Mouse (Mus musculus): ENCODE data around the gene BC107364. TPM values are rescaled to one million over a fixed set of nuclear protein-coding genes. Genes with fewer than 3 reads are reported as not detected.
"Not testable (repeated sequence)": the region's sequence is repeated elsewhere in the genome, so short reads cannot be mapped to it uniquely, and the experiment has no call there.

The BC107364 gene
- polyA plus RNA-seq (2012; rRNA removed): 0.15 and 0.29 TPM in 2 replicates

DNA sequence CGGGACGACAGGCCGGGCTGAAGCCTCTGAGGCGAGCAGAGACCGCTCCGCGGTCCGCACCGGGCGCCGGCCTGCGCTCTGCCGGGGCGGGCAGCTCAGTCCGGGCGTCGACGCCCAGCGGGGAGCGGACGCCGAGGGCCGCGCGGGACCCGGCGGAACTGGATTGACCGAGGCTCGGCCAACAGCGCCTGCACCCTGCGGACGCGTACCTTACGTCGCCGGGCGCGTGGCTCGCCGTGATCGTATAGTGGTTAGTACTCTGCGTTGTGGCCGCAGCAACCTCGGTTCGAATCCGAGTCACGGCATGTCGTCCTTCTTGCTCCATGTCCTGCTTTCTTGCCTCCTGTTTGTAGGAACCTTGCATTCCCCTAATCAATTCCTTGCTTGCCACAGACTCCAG, at the start of gene BC107364:
Gene BC107364, minus strand, starts transcription at position 45 of the 400 bp plus-strand sequence.
- not testable (repeated sequence) for DNase-seq (ENCODE audit: low spot score)

DNA sequence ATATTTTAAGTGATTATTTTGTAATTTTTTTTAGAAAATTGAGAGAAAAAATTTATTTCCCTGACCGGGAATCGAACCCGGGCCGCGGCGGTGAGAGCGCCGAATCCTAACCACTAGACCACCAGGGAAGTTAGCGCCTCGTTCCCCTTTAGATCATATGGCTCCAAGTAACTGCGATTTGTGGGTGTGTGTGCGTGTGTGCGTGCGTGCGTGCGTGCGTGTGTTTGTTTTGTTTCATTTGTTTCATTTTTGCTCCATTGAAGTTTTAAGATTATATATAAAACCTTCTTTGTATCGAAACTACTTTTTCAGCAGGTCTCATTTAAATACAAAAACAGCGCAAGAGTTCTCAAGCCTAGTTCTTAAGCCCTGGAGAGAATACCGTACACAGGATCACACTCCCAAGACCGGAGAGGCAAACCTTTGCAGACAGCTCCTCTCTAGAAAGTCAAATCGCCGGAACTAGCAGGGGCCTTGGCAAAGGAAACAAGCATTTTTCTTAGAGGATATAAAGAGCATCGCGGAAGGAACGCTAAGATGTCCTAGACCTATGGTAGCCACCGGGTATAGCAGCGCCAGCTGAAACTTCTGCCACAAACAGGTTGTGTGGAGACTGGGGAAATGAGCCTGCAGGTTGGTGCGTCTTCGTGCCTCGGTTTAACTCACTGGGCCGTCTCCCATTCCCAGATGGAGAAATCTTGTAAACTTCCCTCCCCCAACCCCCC, 49.4 kb upstream of the BC107364 start:
- peak; percentile 85 for DNase-seq (ENCODE audit: low spot score)

DNA sequence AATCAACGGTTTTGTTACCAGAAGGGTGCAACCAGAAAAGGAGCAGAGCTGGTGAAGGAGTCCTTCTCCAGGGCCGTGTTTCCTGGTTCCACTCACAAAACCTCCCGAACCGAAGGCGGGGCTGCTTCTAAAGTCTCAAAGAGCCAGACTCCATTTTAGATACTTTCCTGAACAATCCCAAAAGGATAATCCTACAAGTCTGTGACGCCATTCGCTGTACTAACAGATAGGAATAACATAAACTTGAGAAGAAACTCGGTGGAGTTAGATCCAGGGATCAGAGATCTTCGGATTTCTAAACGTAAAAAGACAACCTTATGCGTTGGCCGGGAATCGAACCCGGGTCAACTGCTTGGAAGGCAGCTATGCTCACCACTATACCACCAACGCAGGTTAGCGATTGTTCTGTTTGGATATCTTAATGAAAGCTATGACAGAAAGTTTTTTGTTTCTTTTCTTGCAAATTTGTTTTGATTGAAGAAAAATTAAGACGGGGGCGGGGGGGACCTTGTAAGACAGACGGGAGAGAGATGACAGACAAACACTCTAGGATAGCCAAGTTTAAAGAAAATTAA, 48.7 kb upstream of the BC107364 start:
- DNase-seq (ENCODE audit: low spot score): peak; percentile 69

DNA sequence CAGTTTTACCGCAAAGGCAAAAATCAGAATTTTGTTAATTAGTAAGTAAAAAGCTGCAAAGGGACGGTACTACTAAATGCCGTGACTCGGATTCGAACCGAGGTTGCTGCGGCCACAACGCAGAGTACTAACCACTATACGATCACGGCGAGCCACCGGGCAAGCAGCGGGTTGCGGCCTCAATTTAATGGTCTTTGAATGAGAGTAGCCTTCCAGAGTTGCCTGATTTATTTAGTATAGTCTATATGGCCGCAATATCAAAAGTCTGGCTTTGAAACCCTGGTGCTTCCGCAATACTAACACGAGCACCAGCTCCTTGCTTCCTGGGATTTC, 48.1 kb upstream of the BC107364 start:
- DNase-seq (ENCODE audit: low spot score): peak; percentile 82

DNA sequence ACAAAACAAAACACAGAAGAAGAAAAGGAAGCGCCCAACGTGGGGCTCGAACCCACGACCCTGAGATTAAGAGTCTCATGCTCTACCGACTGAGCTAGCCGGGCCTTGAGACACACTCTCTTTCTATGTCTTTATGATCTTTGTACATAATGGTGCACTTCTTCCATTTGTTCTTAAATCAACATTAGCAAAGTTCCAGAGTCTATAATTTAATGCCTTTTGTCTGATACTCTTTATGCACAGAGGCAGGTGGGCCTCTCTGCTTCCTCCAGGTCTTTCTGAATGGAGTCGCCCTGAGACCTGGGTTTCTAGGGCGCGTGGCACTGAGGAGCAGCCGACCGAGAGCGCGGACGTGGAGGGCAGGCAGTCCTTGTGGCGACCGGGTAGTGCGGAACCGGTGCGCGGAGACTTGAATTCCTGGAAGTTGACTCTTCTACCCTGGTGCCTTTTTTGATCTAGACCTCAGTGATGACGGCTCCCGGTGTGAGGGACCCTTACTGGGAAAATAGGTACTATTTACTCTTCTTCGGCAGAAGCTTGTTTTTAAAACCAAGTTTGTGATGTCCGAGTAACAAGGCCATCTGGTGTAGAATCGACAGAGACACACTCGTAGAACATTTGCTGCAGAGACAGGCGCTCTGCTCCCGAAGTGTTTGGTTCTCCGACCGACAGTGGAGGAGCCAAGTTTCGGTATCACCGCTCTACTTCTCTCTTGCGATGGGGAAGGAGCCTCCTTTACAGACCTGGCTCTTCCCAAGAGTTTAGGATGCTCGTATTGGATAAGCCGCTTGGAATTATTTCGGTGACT, 47.6 kb upstream of the BC107364 start:
- DNase-seq (ENCODE audit: low spot score): peak; percentile 70

DNA sequence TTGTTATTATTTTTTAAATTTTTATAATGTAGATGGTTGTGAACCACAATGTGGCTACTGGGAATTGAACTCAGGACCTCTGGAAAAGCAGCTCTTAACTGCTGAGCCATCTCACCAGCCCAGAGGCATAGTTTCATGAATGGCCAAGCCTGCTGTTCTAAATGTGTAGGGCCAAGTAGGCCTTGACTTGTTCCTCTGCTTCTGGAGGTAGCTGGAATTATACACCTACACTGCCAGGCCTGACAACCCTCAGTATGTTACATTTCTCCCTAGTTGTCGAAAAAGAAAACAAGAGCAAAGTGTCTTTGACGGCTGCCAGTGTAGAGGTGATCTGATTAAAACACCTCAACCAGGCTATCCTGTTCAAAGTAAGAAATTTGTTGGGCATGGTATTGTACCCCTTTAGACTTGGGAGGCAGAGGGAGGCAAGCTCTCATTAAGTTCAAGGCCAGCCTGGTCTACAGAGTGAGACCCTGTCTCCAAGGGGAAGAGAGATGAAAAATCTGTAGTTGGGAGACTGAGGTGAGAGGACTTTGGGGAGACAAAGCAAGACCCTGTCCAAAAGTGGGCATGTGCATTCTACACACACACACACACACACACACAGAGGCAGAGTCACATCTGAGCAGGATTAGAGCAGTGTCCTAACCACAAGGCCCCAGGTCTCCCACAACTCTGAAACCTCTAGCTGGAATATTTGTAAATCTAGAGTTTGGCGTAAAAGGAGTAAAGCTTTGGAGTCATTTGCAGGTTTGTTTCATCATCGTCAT, 46.6 kb upstream of the BC107364 start:
- DNase-seq (ENCODE audit: low spot score): no peak

DNA sequence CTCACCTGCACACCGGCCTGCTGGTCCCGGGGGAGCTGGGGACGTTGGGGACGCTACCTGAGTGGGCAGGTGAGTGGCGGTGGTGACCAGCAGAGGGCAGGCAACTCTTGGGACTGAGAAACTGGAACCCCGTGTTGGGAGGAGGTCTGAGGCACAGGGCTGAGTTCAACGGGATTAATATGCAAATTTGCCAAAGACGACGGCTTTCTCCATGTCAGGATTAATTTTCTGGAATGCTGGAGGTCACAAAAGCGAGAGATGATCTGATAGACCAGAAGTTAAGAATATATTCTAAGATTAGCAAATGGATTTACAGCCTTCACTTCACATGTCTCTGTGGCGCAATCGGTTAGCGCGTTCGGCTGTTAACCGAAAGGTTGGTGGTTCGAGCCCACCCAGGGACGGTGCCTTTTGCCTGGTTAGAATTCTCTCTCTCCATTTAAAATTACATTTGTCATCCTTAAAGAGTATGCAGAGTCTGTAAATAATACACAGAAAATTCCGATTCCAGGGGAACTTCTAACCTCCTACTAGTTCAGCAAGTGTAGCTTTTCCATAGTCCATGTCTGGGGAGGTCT, 45.4 kb upstream of the BC107364 start:
- DNase-seq (ENCODE audit: low spot score): peak; percentile 61

DNA sequence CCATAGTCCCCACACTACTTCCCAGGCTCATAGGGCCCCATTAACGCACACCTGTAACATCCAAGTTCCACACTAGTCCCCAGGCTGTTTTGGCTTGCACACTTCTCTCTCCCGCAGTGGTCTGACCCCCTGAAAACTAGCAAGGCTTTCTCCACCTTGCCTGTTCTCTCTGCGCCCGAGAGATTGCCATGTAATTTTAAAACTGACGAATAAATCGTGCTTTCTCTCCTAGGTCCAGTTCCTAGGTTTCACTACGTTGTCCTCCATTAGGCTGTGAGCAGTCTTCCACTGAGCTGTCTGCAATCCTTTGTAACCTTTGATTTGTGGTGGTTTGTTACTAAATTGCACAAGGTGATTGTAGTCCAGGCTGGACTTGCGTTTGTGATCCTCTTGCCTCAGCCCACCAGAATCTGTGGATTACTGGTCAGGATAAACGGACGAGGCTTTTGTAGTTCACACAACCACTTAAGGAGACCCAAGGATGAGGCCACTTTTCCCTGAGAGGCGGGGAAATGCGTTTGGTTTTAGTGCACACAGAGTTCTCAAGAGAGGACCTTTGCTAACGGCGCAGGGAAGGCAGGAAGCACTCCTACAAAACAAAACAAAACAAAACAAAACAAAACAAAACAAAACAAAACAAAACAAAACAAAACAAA, 44.6 kb upstream of the BC107364 start:
- DNase-seq (ENCODE audit: low spot score): not testable (repeated sequence)

DNA sequence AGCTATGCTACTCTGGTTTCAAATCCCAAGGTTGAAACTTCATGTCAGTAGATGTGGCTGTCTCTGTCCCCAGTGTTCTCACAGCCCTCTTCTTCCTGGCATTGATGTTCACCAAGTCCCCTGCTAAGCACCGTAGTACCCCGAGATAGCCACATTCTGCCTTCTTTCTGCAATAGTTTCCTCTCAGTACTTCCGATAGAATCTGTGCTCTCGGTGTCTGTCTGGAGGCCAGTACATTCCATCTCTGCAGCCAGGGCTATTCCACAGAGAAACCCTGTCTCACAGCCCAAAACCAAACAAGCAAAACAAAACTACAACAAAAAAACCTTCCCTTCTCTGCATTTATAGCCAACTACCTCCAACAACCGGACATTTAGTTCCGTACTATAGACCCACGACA, 44.1 kb upstream of the BC107364 start:
- DNase-seq (ENCODE audit: low spot score): no peak

DNA sequence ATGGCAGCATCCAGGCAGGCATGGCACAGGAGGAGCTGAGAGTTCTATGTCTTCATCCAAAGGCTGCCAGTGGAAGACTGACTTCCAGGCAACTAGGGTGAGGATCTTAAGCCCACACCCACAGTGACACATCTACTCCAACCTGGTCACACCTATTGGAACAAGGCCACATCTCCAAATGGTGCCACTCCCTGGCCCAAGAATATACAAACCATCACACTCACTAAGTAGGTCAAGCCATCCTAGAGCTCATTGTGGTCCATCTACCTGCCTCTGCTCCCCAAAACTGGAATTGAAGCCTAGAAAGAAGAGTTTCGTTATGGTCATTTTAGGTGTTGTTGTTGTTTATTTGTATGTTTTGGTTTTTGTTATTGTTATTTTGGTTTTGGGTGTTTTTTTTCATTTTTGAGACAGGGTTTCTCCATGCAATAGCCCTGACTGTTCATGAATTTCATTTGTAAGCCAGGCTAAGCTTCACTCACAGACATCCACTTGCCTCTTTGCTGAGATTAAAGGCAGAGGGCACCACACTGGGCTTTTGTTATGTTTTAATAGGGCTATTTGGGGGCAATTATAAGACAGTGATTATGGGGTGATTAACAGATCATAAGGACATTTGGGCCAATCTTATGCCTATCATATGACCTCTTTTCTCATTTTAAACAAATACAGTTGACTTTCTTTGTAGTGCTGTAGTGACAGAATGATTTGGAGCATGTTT, 43.5 kb upstream of the BC107364 start:
- no peak for DNase-seq (ENCODE audit: low spot score)

DNA sequence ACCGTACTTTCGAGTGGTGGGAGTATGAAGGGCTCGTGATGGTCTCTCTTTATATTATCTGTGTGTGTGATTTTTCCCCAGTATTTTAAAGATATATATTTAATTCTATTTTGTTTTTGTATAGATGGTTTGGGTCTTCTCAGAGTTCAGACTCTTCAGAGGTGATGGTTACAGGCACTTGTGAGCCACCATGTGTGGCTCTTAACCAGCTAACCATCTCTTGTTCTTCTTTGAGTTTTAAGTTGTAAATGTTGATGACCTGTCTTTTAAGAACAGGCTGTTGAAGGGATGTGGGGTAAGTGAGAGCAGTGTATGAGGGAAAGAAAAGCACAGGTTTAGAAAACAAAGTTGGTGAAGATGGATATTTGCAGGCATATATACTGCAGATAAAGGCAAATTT, 42.8 kb upstream of the BC107364 start:
- no peak for DNase-seq (ENCODE audit: low spot score)

DNA sequence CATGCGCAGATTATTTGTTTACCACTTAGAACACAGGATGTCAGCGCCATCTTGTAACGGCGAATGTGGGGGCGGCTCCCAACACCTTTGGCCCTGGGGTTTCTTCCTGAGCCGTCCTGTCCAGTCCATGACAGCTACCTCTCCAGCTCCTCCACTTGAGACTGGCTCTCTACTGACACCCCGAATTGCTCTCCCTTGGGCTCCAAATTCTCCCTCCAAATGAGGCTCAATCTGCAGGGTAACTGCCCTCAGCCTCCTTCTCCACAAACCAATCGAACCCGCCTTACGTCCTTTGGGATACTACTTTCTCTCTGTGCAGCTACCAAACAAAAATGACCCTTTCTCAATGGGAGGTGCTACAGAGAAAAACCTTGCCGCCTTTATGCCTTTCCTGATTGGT, 42.4 kb upstream of the BC107364 start:
- not testable (repeated sequence) for DNase-seq (ENCODE audit: low spot score)

DNA sequence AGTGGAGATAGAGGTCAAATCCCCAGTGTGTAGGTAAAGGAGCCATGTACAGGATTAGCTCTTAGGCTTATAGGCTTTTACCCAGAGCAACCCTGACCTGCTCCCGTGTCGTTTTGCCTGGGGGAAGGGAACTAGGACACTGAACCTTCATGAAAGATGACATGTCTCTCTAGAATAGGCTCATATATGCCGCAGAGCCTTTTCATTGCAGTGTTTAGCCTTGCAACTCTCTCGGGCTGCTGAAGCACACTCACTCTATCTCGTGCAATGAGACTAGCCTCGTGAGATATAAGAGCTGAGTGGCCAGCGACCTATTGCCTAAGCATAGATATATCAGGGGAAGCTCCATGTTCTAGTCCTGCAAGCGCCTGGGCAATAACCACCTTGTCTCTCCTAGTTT, 37.5 kb upstream of the BC107364 start:
- DNase-seq (ENCODE audit: low spot score): not testable (repeated sequence)

DNA sequence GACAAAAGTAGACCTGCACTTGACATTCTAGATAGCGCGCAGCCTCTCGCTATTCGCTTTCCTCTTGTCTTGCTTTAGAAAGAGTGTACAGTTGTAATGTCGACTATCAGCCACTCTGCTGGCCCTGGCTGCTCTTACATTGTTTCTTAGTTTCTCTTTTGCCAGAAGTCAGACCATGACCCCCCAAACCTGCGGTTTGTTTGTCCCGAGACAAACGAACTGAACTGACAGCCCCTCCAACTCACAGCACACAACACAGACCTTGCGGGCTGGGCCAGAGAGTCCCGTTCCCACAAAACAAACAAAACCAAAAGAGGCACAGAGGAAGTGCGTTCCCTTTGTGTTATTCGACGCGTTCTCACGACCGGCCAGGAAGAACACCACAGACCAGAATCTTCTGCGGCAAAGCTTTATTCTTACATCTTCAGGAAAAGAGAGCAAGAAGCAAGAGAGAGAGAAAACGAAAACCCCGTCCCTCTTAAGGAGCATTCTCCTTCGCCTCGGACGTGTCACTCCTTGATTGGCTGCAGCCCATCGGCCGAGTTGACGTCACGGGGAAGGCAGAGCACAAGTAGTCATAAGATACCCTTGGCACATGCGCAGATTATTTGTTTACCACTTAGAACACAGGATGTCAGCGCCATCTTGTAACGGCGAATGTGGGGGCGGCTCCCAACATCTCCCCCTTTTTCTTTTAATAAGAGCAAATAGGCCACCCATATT, 37.0 kb upstream of the BC107364 start:
- DNase-seq (ENCODE audit: low spot score): not testable (repeated sequence)

DNA sequence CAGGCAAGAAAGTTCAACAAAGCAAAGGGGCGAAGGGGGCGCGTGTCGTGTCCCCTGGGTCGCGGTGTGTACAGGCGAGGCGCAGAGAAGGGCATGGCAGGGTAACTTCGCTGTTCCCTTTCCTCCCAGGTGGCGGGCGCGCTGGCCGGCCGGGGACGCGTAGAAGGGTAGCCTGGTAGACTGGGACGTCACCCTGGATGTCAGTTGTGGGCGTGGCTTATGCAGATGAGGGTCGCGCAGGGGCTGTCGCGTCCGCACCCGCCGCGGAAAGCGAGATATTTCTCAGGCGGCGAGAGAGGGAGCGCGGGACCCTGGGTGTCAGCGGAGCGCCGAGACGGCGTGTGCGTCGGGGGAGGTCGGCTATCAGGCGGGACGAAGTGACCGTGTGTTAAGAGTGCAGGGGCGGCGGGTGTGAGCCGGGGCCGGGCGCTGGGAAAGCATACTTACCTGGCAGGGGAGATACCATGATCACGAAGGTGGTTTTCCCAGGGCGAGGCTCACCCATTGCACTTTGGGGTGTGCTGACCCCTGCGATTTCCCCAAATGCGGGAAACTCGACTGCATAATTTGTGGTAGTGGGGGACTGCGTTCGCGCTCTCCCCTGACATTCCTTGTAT, 36.3 kb upstream of the BC107364 start:
- DNase-seq (ENCODE audit: low spot score): not testable (repeated sequence)

DNA sequence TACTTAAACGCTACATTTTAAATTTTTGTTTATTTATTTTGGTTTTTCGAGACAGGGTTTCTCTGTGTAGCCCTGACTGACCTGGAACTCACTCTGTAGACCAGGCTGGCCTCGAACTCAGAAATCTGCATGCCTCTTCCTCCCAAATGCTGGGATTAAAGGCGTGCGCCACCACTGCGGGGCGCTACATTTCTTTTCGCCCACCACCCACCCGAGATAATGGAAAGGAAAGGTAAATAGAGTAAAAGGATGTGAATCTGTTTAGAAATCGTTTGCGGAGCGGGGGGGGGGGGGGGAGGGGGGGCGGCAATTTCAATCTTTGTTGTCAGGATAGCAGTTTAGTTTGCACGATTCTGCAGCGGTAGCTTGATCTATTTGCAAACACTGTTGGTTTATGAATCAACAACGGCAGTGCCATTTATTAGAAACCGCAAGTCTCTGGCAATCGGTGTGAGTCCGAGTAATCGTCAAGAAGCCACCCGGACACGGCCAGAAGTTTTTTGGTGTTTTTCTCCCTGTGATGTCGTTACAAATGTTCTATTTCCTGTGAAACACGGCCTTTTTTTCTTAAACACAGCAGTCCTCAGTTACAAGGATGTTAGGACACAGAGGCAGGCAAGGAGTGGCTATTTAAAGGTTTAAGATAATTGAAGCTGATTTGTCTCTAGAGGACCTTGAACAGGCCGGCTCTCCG, 35.6 kb upstream of the BC107364 start:
- no peak for DNase-seq (ENCODE audit: low spot score)

DNA sequence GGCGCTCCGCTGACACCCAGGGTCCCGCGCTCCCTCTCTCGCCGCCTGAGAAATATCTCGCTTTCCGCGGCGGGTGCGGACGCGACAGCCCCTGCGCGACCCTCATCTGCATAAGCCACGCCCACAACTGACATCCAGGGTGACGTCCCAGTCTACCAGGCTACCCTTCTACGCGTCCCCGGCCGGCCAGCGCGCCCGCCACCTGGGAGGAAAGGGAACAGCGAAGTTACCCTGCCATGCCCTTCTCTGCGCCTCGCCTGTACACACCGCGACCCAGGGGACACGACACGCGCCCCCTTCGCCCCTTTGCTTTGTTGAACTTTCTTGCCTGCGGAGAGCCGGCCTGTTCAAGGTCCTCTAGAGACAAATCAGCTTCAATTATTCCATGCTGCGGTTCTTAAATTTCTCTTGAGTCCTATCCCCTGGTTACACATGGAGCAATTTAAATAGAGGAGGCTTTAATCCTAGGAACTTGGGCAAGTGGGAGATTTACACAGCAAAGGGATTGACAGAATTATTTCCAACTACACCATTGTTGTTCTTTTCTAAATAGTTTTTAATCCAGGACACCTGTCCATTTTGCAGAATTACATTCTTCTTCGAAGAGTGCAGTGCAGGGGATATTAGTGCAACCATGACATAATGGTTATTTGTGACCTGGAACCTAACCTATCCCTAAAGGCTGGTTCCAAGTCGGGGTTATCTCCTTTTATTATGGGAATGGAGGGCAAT, 34.9 kb upstream of the BC107364 start:
- DNase-seq (ENCODE audit: low spot score): not testable (repeated sequence)
